Mouse (Mus musculus) embryonic facial prominence, embryonic 11.5 days (tissue): Measurements from ENCODE around the gene 2210011C24Rik. TPM values are rescaled to one million over a fixed set of nuclear protein-coding genes. Genes with fewer than 3 reads are reported as not detected.
"Not testable (repeated sequence)": the region's sequence is repeated elsewhere in the genome, so short reads cannot be mapped to it uniquely, and the experiment has no call there.

Source experiments
- ATAC-seq: fragments of 200-750 bp; cut with Nextera tagmentation; replicated peaks from 2 replicates; pipeline ENCODE4 v1.8.0; 2017; ENCODE audit warnings: low read depth; ENCODE audit not compliant: insufficient number of reproducible peaks, low FRiP score, low TSS enrichment
- DNase-seq: peaks from one replicate; pipeline ENCODE4 v3.0.0-alpha.2; 2015; ENCODE audit warnings: low spot score
- H3K27ac ChIP-seq: fragments of 300-500 bp; sonication (generic); replicated peaks from 2 replicates; pipeline ENCODE4 v1.5.1; 2014; ENCODE audit warnings: mild to moderate bottlenecking, low read depth, low read length, control low read depth
- H3K27me3 ChIP-seq: fragments of 300-500 bp; sonication (generic); 2 replicates; pipeline ENCODE4 v1.6.1; 2014; ENCODE audit warnings: mild to moderate bottlenecking, low read length, moderate library complexity, mixed read lengths; ENCODE audit not compliant: control insufficient read depth, insufficient read depth
- H3K36me3 ChIP-seq: fragments of 300-500 bp; sonication (generic); replicated peaks from 2 replicates; pipeline ENCODE4 v1.6.1; 2014; ENCODE audit warnings: low read depth, mild to moderate bottlenecking, low read length, moderate library complexity, mixed read lengths; ENCODE audit not compliant: control insufficient read depth, insufficient read depth
- H3K4me1 ChIP-seq: fragments of 300-500 bp; sonication (generic); 2 replicates; pipeline ENCODE4 v1.6.1; 2014; ENCODE audit warnings: low read length, mixed read lengths; ENCODE audit not compliant: control insufficient read depth, insufficient read depth
- H3K4me2 ChIP-seq: fragments of 300-500 bp; sonication (generic); 2 replicates; pipeline ENCODE4 v1.6.1; 2014; ENCODE audit warnings: low read depth, mild to moderate bottlenecking, control low read depth, low read length, moderate library complexity
- H3K4me3 ChIP-seq: fragments of 300-500 bp; sonication (generic); 2 replicates; pipeline ENCODE4 v1.5.1; 2014; ENCODE audit warnings: low read depth, low read length, control low read depth
- H3K9ac ChIP-seq: fragments of 300-500 bp; sonication (generic); replicated peaks from 2 replicates; pipeline ENCODE4 v1.6.1; 2014; ENCODE audit warnings: mild to moderate bottlenecking, control low read depth, low read length
- H3K9me3 ChIP-seq: fragments of 300-500 bp; sonication (generic); replicated peaks from 2 replicates; pipeline ENCODE4 v1.6.1; 2016; ENCODE audit warnings: mild to moderate bottlenecking, low read length, inconsistent platforms, mixed read lengths; ENCODE audit not compliant: control insufficient read depth
- WGBS: fragments of 180-500 bp; shearing (Covaris S2); extraction: QIAGEN DNeasy Blood & Tissue Kit; methylation state at CpG from one replicate; pipeline ENCODE4 v1.1.7; 2014; 5-methylcytosine and 5-hydroxymethylcytosine counted together
- polyA plus RNA-seq: library from polyadenylated mRNA; unstranded; fragments of >200 nt; fragmentation: Nextera tagmentation; extraction: Ambion mirVana; gene quantifications from 2 replicates; pipeline ENCODE4 v1.2.1, GENCODE M21; 2014

Gene 2210011C24Rik
- polyA plus RNA-seq, 1 experiment from 2014 or later = not detected

- Histone ChIP-seq H3K36me3 (no peaks in the 10 kb centered on the region), H3K27ac (no peak overlapping the region), H3K27me3 (peaks cover 22% of the 10 kb centered on the region), H3K4me1 (peaks cover 3% of the 10 kb centered on the region), H3K9me3 (no peaks in the 10 kb centered on the region), H3K4me3 (no peak overlapping the region), H3K9ac (no peak overlapping the region), H3K4me2 (no peak overlapping the region)
- 94% methylated on average over 5 of the region's 5 CpGs for WGBS
- ATAC-seq (no peak), DNase-seq (no peak)
Observed at GRCm38 (mm10) chr8:84015833-84016232, 3.9 kb upstream of the 2210011C24Rik start.

DNA sequence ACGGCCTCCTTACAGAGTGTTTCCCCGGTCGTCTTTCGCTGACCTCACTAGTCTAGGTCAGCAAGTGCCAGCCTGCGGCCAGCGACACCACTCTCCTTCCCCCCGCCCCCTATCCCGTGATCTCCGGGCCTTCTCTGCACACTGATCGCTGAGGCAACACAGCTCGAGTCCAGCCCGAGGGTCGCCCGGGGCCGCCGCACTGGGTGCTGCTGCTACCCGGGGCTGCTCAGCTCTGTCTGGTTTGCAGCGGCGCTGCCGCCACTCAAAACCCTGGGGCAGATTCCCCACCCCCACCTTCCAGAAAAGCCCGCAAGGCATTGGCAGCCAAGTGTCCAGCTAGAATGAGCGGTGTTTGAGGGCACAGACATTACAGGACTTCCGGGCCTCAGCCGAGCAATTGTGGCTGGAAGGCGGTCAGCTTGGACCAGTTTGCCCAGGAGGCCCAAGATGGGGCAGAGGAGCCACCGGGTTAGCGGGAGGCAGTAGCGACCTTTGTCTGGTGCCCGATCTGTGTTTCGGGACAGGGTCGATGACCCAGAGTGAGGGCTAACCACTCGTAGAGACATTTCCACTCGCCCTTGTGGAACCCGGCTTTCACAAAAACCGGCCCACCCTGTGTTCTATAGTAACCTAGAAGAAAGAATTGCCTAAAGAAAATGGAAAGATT is 661 bp upstream of the 2210011C24Rik start:
- peaks cover 32% of the 10 kb centered on the region for H3K27me3 ChIP-seq
- no peaks in the 10 kb centered on the region for H3K36me3 ChIP-seq
- H3K9me3 ChIP-seq = no peaks in the 10 kb centered on the region
- H3K9ac ChIP-seq = peak overlapping the region; percentile 10; the same call in 1 of the 2 replicates
- H3K4me1 ChIP-seq = peaks cover 3% of the 10 kb centered on the region
- peak overlapping the region; percentile 89 for H3K4me2 ChIP-seq
- ATAC-seq (no peak), DNase-seq (no peak)
- H3K27ac ChIP-seq = no peak overlapping the region
- H3K4me3 ChIP-seq = peak overlapping the region; percentile 11
- WGBS = 3% methylated on average over 35 of the region's 35 CpGs

GRCm38 (mm10) chr8:84010625-84011611 is 1.1 kb downstream of the 2210011C24Rik start:
- DNase-seq (peak; percentile 85), ATAC-seq (no peak)
- no peaks in the 10 kb centered on the region for H3K36me3 ChIP-seq
- 2% methylated on average over 75 of the region's 83 CpGs for WGBS
- no peak overlapping the region for H3K27ac ChIP-seq
- no peaks in the 10 kb centered on the region for H3K9me3 ChIP-seq
- peaks cover 3% of the 10 kb centered on the region for H3K4me1 ChIP-seq
- peak overlapping the region; percentile 89 for H3K4me2 ChIP-seq
- H3K27me3 ChIP-seq = peaks cover 32% of the 10 kb centered on the region
- H3K4me3 ChIP-seq = peak overlapping the region; percentile 45
- H3K9ac ChIP-seq = peak overlapping the region; percentile 42

DNA sequence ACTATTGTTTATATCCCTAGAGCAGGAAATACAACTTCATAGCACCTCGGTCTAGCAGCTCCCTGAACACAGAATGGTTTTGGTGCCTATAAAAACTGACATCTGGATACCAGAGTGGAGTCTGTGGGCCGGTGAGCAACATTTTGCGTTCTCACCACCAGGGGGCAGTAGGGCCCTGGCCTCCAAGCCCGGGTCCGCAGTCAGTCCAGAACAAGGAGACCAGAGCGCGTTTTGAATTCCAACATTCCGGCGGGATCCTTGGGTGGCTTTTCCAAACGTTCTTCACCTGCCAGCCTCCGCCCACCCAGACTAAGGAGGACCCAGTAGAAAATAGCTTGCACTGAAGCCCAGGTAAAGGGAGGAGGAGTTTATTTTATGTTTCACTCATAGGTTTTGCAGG is 2.1 kb downstream of the 2210011C24Rik start:
- H3K27me3 ChIP-seq = peaks cover 32% of the 10 kb centered on the region
- no peak overlapping the region for H3K4me3 ChIP-seq
- ATAC-seq (no peak), DNase-seq (peak; percentile 93)
- H3K27ac ChIP-seq = no peak overlapping the region
- H3K4me1 ChIP-seq = peaks cover 3% of the 10 kb centered on the region
- H3K9me3 ChIP-seq = no peaks in the 10 kb centered on the region
- WGBS = 2% methylated on average over 11 of the region's 11 CpGs
- H3K4me2 ChIP-seq = no peak overlapping the region
- no peak overlapping the region for H3K9ac ChIP-seq
- no peaks in the 10 kb centered on the region for H3K36me3 ChIP-seq

DNA sequence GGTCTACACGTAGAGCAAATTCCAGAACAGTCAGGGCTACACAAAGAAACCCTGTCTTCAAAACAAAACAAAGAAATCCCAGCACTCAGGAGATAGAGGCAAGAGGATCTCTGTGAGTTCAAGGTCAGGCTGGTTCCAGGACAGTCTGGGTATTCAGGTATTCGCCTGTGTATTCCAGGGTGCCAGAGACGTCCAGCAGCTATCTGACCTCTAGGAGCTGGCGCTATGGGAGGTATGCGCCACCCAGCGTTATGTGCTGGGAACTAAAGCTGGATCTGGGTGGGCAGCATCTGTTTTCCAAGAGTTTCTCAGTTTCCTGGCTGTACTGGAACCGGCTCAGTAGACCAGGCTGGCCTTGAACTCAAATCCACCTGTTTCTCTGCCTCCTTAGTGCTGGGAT is 3.6 kb downstream of the 2210011C24Rik start:
- peaks cover 29% of the 10 kb centered on the region for H3K27me3 ChIP-seq
- peak; percentile 49 for DNase-seq
- H3K9ac ChIP-seq = no peak overlapping the region
- 28% methylated on average over 7 of the region's 7 CpGs for WGBS
- H3K9me3 ChIP-seq = no peaks in the 10 kb centered on the region
- H3K4me3 ChIP-seq = no peak overlapping the region
- peaks cover 3% of the 10 kb centered on the region for H3K4me1 ChIP-seq
- no peaks in the 10 kb centered on the region for H3K36me3 ChIP-seq
- no peak overlapping the region for H3K4me2 ChIP-seq
- H3K27ac ChIP-seq = no peak overlapping the region
- ATAC-seq = no peak

GRCm38 (mm10) chr8:84005502-84005901 is 6.5 kb downstream of the 2210011C24Rik start:
- H3K27ac ChIP-seq, ATAC-seq, H3K9me3 ChIP-seq, H3K4me3 ChIP-seq, H3K4me1 ChIP-seq, H3K36me3 ChIP-seq, H3K27me3 ChIP-seq, H3K9ac ChIP-seq, H3K4me2 ChIP-seq, DNase-seq: not testable (repeated sequence)
- WGBS = 90% methylated on average over 7 of the region's 7 CpGs

DNA sequence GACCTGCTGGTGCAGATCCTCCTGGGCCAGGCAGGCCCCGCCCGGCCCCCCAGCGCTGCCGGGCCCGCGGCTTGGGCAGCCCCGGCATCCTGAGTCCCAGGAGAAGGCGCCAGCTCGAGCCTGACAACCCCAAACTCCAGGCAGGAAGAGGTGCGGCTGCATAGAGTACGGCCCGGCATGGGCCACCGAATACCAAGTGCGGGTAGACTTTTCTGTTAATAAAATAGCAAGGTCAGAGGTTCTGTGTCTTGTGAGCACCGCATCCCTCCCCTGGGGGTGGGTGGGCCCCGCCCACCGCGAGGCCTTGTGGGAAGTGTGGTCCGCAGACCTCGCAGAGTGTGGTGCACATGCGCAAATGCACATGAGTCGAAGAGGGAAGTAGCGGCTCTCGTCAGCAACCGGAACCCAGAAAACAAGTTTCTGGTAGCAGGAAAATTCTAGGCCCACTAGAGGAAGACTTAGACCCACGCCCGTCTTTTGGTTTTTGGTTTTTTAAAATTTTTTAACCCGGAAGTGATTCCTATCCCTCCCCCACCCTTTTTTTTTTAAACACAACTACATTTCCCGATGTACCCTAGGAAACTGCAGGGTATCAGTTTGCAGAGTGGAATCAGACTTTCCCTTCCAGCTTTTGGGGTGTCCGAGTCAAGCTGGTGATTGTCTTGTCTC is 7.3 kb downstream of the 2210011C24Rik start:
- Histone ChIP-seq H3K9me3 (no peaks in the 10 kb centered on the region), H3K4me3 (peak overlapping the region; percentile 48), H3K4me1 (no peaks in the 10 kb centered on the region; the same call in 1 of the 2 replicates), H3K27ac (peak overlapping the region; percentile 22; the same call in 1 of the 2 replicates), H3K27me3 (no peaks in the 10 kb centered on the region; the same call in 1 of the 2 replicates), H3K36me3 (no peaks in the 10 kb centered on the region; the same call in 1 of the 2 replicates), H3K9ac (peak overlapping the region; percentile 65), H3K4me2 (peak overlapping the region; percentile 81)
- DNase-seq (peak; percentile 94), ATAC-seq (peak; percentile 67)
- under 1% methylated on average over 30 of the region's 30 CpGs for WGBS
